Mouse (Mus musculus): ENCODE measurements around the gene Pde8a.

The Pde8a gene

GRCm38 (mm10) chr7:81272908-81273307, 59.5 kb downstream of the Pde8a start:
- DNase-seq (ENCODE audit: low spot score in 2 of 2), result no peak

- no peak for DNase-seq (ENCODE audit: low spot score in 2 of 2)
Observed at GRCm38 (mm10) chr7:81278966-81279365, 65.6 kb downstream of the Pde8a start.

DNA sequence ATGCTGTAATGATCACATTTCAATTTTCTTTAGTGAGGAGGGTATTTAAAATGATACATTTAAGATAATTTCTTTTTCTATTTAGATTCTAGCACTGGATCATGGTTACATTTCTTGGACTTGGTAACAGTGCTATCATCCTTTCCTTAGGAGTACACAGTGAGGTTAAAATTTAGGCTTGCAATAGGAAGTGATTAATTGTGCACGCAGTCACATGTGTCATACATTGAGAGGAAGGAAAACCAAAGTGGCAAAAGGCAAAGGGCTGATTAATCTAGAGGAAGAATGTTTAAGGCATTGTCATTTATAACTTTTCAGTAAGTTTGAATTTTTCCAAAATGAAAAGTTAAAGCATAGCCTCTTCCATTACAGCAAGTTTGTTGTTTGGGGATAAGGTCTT, 67.8 kb downstream of the Pde8a start:
- DNase-seq (ENCODE audit: low spot score in 2 of 2), result no peak

DNA sequence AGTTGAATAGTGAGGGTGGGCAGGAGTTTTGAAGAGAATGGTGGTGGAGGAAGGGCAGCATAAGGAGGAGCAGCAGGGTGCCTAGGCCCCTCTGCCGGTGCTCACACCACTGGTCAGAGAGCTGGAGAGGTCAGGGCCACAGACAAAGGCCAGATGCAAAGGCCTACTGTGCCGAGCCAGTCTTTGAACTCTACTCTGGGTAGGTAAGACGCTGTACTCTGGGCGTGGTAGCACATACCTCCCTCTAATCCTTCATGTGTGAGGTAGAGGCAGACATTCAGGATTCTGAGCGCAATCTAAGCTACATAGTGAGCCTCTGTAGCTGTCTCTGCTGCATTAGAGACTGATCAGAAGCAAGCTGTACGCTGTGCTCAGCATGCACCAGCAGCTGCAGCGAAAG, 73.1 kb downstream of the Pde8a start:
- DNase-seq (ENCODE audit: low spot score in 2 of 2), result no peak

DNA sequence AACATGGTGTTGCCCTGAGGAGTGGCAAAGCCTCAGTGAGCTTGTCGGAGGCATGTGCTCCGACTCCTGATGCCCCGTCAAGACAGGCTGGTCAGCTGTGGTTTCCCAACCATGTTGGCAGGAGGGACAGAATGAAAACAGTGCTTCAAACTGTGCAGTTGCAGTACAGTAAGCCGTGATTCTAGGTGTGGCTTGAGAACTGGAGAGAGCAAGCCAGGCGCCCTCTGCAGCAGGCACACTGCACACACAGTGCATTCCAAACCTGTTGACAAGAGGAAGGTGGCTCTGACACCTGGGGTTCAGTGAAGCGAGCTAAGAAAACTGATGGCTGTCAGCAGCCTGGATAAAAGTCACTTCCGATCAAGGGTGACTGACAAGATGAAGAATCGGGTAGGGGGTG, 73.5 kb downstream of the Pde8a start:
- DNase-seq (ENCODE audit: low spot score in 2 of 2), result no peak

DNA sequence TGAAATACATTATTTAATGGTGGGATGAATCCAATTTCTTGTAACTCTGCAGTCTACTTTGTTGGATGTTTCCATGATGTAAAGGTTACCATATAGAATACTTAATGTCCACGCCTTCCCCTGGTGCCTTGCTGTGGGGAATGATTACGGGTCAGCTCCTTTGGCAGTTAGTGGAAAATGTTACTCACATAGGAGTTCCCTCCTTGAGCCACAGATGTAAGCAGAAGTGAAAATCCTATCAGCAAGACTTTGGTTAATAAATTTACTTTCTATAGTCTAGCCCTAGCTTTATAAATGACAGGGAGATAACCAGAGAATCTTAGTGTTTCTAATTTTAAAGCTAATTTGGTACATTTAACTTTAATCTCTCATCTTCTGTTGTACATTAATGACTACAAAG, 81.8 kb downstream of the Pde8a start:
- DNase-seq (ENCODE audit: low spot score in 2 of 2), result no peak

DNA sequence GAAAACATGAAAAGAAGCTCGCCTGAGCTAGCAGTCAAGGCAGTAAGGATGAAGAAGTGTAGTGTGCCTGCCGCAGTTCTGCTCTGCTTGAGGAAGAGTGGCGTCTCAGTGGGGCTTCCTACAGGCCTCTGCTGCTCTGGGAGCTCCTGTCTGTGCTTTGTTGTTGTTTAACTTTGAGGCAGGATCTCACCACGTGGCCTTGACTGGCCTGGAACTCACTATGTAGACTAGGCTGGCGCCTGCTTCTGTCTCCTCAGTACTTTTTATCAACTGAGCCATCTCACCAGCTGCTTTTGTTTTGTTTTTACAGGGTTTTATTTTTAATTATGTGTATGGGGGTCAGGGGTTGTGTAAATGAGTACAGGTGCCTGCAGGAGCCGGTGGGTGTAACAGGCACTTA, 84.8 kb downstream of the Pde8a start:
- DNase-seq (ENCODE audit: low spot score in 2 of 2), result no peak

GRCm38 (mm10) chr7:81301323-81301722, 87.9 kb downstream of the Pde8a start:
- DNase-seq (ENCODE audit: low spot score in 2 of 2), result no peak

DNA sequence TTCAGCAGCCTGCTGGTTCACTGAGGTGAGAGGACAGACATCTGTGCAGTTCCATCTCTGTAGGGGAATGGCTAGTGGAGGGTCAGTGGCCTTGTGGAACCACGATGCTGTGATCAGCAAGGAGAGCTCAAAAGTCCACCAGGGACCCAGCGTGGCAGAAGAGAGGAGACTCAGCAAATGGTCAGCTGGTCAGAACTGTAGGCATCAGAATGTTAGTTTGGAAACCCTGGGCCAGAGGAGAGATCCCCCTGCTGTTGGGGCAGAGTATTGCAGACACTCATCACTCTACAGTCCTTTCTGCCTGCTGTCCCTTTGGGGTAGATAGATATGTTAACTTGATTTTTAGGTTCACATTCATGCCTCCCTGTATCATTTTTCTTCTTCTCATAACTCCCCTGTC, 90.3 kb downstream of the Pde8a start:
- DNase-seq (ENCODE audit: low spot score in 2 of 2), result no peak

- no peak for DNase-seq (ENCODE audit: low spot score in 2 of 2)
Observed at GRCm38 (mm10) chr7:81304100-81304499, 90.7 kb downstream of the Pde8a start.

- no peak for DNase-seq (ENCODE audit: low spot score in 2 of 2)
Observed at GRCm38 (mm10) chr7:81304675-81305074, 91.3 kb downstream of the Pde8a start.

DNA sequence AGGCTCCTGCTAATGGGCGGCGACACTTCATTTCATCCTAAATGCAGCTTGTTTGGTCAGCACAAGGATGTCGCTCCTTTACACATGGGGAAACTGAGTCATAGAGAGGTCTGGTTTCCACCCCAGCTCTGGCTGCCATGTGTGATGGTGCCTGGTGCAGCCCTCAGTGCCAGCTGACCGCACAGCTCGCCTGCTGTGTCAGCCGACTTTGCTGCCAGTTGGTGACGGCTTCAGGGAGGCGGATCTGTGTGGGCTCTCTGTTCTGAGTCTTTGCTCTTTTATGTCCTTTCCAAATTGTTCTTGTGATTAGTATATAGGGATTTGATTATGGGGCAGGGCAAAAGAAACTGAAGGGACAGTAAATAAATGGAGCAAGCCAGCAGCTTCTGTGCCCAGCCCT, 94.3 kb downstream of the Pde8a start:
- DNase-seq (ENCODE audit: low spot score in 2 of 2), result no peak

GRCm38 (mm10) chr7:81309247-81309646, 95.9 kb downstream of the Pde8a start:
- no peak for DNase-seq (ENCODE audit: low spot score in 2 of 2)

DNA sequence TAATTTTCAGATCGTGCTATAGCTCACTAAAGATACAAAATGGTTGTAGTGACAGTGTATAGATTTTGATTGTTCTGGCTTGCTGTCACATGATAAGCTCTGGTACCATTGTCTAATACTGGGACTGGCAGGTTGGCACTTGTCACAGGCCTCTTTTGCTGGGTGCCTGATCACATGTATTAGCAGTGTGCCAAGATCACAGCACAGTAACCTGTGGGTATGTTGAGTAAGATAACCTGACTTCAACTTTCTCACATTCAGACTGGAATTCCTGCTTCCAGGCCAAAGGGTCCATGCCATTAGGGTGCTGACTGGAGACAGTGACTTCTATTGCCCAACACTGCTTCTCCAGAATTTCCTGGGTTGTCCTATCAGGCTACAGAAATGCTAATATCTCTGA, 97.7 kb downstream of the Pde8a start:
- no peak for DNase-seq (ENCODE audit: low spot score in 2 of 2)

GRCm38 (mm10) chr7:81311581-81311980, 98.2 kb downstream of the Pde8a start:
- DNase-seq (ENCODE audit: low spot score in 2 of 2), result no peak

- no peak for DNase-seq (ENCODE audit: low spot score in 2 of 2)
Observed at GRCm38 (mm10) chr7:81315583-81315982, 102.2 kb downstream of the Pde8a start.

DNA sequence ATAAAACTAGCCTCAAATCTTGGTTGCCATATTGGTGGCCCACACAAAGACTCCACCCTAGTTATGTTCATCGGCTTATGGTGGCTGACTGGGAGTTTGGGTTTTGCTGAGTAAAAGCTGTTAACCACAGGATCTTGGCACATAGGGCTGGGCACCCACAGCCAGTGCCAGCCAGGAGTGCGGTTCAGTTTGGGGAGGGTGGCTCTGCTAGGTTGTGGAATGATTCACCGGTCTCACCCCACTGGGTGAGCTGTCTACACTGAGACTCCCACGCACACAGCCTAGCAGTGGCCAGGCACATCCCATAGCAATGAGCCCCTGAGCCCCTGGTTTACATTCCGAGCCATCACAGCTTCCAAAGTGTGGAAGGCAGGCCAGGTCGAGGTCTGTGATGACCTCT, 106.4 kb downstream of the Pde8a start:
- no peak for DNase-seq (ENCODE audit: low spot score in 2 of 2)

GRCm38 (mm10) chr7:81321776-81322175, 108.4 kb downstream of the Pde8a start:
- DNase-seq (ENCODE audit: low spot score in 2 of 2), result no peak

GRCm38 (mm10) chr7:81326043-81326442, 112.6 kb downstream of the Pde8a start:
- DNase-seq (ENCODE audit: low spot score in 2 of 2), result no peak

DNA sequence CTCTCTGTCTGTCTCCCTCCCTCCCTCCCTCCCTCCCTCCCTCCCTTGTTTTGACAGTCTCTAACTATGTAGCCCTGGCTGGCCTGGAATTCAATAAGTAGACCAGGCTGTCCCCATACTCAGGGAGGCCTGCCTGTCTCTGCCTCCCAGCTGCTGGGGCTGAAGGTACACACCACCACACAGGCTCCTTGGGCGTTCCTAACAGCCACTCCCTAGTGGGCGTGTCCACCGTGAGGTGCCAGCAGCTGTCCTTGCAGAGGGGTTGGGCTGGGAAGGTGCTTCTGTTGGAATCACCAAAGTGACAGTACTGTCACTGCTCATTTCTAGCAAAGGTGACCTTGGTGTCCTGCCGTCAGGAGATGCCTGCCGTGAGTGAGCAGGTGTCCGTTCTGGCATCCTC, 113.5 kb downstream of the Pde8a start:
- DNase-seq (ENCODE audit: low spot score in 2 of 2), result no peak

- DNase-seq (ENCODE audit: low spot score in 2 of 2), result no peak
Observed at GRCm38 (mm10) chr7:81327661-81328060, 114.3 kb downstream of the Pde8a start.

DNA sequence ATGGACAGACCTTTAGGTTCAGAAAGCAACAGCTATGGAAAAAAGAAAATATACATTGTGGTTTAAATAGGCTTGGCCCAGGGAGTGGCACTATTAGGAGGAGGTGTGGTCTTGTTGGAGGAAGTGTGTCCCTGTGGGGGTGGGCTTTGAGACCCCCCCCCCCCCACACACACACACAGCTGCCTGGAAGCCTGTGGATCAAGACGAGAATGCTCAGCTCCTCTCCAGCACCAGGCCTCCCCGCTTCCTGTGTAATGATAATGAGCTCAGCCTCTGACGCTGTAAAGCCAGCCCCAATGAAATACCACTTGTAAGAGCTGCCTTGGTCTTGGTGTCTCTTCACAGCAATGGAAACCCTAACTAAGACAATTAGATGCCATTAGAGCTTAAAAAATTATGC, 117.4 kb downstream of the Pde8a start:
- DNase-seq (ENCODE audit: low spot score in 2 of 2), result no peak

GRCm38 (mm10) chr7:81331851-81332250, 118.5 kb downstream of the Pde8a start:
- no peak for DNase-seq (ENCODE audit: low spot score in 2 of 2)

DNA sequence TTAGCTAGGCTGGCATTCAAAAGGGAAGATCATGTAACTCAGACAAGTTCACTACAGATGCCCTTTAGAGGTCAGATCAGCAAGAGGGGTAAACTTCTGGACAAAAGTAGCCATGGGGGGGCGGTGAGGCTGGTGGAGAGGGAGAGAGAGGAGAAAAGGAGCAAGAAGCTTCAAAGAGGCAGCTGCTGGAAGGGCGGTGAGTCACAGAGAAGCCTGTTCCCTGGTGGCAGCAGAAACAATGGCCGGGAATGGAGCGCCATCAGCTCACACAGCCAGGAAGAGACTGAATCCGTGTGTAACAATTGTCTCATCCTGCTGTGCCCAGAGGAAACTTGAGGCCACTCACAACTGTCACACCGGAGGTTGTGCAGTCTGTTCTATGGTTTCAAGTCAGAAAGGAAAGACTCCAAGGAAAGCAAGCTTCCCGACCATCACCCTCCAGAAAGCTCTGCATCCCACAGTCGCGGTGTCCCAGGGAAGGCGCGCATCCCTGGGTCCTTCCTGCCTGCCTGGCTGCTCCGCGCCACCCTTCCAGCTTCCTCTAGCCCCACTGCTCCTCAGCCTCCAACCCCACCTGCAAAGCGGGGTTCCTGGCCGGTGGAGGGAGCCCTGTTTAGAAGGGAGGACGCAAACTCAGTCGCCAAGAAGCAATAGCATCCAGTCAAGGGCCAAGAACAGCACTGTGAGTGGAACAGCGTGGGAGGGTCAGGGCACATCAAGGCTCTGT, 122.5 kb downstream of the Pde8a start:
- no peak for DNase-seq (ENCODE audit: low spot score in 2 of 2)
